Mouse (Mus musculus) myocyte (in vitro differentiated cells): ENCODE data around the gene Cpne9. TPM values are rescaled to one million over a fixed set of nuclear protein-coding genes. Genes with fewer than 3 reads are reported as not detected.

ENCODE experiments used
- H3K27me3 ChIP-seq: one replicate; pipeline ENCODE4 v1.6.1; 2011; ENCODE audit not compliant: control insufficient read depth, insufficient read depth, insufficient read length
- H3K36me3 ChIP-seq: one replicate; pipeline ENCODE4 v1.6.1; 2011; ENCODE audit not compliant: control insufficient read depth, insufficient read depth
- H3K4me2 ChIP-seq: one replicate; pipeline ENCODE4 v1.6.1; 2011; ENCODE audit warnings: low read depth, control low read depth
- H3K4me3 ChIP-seq: one replicate; pipeline ENCODE4 v1.5.1; 2011; ENCODE audit warnings: mild to moderate bottlenecking, control low read depth, moderate library complexity
- H3K79me2 ChIP-seq: one replicate; pipeline ENCODE4 v1.6.1; 2011; ENCODE audit not compliant: control insufficient read depth, insufficient read depth
- H3ac ChIP-seq: one replicate; pipeline ENCODE4 v1.6.1; 2011; ENCODE audit not compliant: control insufficient read depth, insufficient read length
- CEBPB ChIP-seq: IDR thresholded peaks from 2 replicates; pipeline ENCODE4 v1.6.1; 2011; ENCODE audit warnings: mild to moderate bottlenecking, moderate library complexity; ENCODE audit not compliant: poor library complexity, insufficient read depth, severe bottlenecking
- E2F4 ChIP-seq: IDR thresholded peaks from one replicate; pipeline ENCODE4 v1.6.1; 2011; ENCODE audit warnings: mild to moderate bottlenecking, control low read depth, moderate library complexity; ENCODE audit not compliant: insufficient read depth
- MAX ChIP-seq: IDR thresholded peaks from one replicate; pipeline ENCODE4 v1.6.1; 2011; ENCODE audit warnings: low read depth, mild to moderate bottlenecking, control low read depth
- MYOD1 ChIP-seq, 3 experiments: IDR thresholded peaks; one replicate each; pipeline ENCODE4 v1.6.1; 2011; ENCODE audit warnings: control low read depth in 2 of 3, low read depth in 2 of 3, mild to moderate bottlenecking in 2 of 3, moderate library complexity in 1 of 3; ENCODE audit not compliant: insufficient read length in 2 of 3, control insufficient read depth in 1 of 3
- MYOG ChIP-seq, 3 experiments: IDR thresholded peaks; one replicate each; pipeline ENCODE4 v1.6.1; 2011; ENCODE audit warnings: control low read depth in 2 of 3, low read depth in 2 of 3, mild to moderate bottlenecking in 2 of 3; ENCODE audit not compliant: insufficient read length in 2 of 3, control insufficient read depth in 1 of 3, insufficient read depth in 1 of 3
- POLR2A ChIP-seq: IDR thresholded peaks from one replicate; pipeline ENCODE4 v1.6.1; 2011; ENCODE audit warnings: low read depth, mild to moderate bottlenecking, control low read depth, moderate library complexity; ENCODE audit not compliant: insufficient read length
- POLR2AphosphoS2 ChIP-seq: IDR thresholded peaks from one replicate; pipeline ENCODE4 v1.6.1; 2011; ENCODE audit warnings: low read depth, control low read depth; ENCODE audit not compliant: insufficient read length
- REST ChIP-seq: IDR thresholded peaks from one replicate; pipeline ENCODE4 v1.6.1; 2011; ENCODE audit warnings: mild to moderate bottlenecking, control low read depth, moderate library complexity; ENCODE audit not compliant: insufficient read depth, insufficient read length
- SRF ChIP-seq: IDR thresholded peaks from one replicate; pipeline ENCODE4 v1.6.1; 2011; ENCODE audit warnings: low read depth; ENCODE audit not compliant: control insufficient read depth, insufficient read length
- TCF12 ChIP-seq: IDR thresholded peaks from one replicate; pipeline ENCODE4 v1.6.1; 2011; ENCODE audit warnings: mild to moderate bottlenecking, control low read depth; ENCODE audit not compliant: poor library complexity, insufficient read depth, severe bottlenecking
- TCF3 ChIP-seq: IDR thresholded peaks from one replicate; pipeline ENCODE4 v1.6.1; 2011; ENCODE audit warnings: low read depth, control low read depth; ENCODE audit not compliant: insufficient read length
- USF1 ChIP-seq: IDR thresholded peaks from one replicate; pipeline ENCODE4 v1.6.1; 2011; ENCODE audit warnings: low read depth, mild to moderate bottlenecking, control low read depth, moderate library complexity
- polyA plus RNA-seq: library from polyadenylated mRNA; unstranded; fragments of >200 nt; fragmentation: generic; extraction: Trizol; gene quantifications from one replicate; pipeline ENCODE4 v1.2.1, GENCODE M21; 2012; ENCODE audit warnings: missing spikeins

Gene Cpne9
- polyA plus RNA-seq, 1 experiment: 0.08 TPM

GRCm38 (mm10) chr6:113263531-113263930, 18.6 kb upstream of the Cpne9 start:
- Histone ChIP-seq H3K36me3 (peaks cover 19% of the 10 kb centered on the region), H3ac (no peak overlapping the region), H3K79me2 (no peaks in the 10 kb centered on the region), H3K4me3 (no peak overlapping the region), H3K27me3 (no peaks in the 10 kb centered on the region), H3K4me2 (no peak overlapping the region)
- TF ChIP-seq E2F4 (no peak), MAX (no peak), CEBPB (no peak), POLR2A (no peak), TCF12 (no peak), MYOG (IDR thresholded peaks at IDR 0.05; ENCODE audit: control insufficient read depth in 1 of 3, insufficient read depth in 1 of 3, insufficient read length in 2 of 3, low read depth in 2 of 3) (no peak), TCF3 (no peak), MYOD1 (IDR thresholded peaks at IDR 0.05; ENCODE audit: control insufficient read depth in 1 of 3, insufficient read length in 2 of 3, low read depth in 2 of 3) (no peak), USF1 (no peak), POLR2AphosphoS2 (no peak), REST (no peak), SRF (no peak)

GRCm38 (mm10) chr6:113264429-113264828, 17.7 kb upstream of the Cpne9 start:
- H3ac ChIP-seq: no peak overlapping the region
- peaks cover 19% of the 10 kb centered on the region for H3K36me3 ChIP-seq
- no peak for TF ChIP-seq SRF
- TF ChIP-seq MAX: no peak
- no peak for TF ChIP-seq TCF12
- no peak for TF ChIP-seq MYOG (IDR thresholded peaks at IDR 0.05; ENCODE audit: control insufficient read depth in 1 of 3, insufficient read depth in 1 of 3, insufficient read length in 2 of 3, low read depth in 2 of 3)
- TF ChIP-seq REST: no peak
- no peak for TF ChIP-seq POLR2A
- H3K27me3 ChIP-seq: no peaks in the 10 kb centered on the region
- H3K4me3 ChIP-seq: no peak overlapping the region
- H3K4me2 ChIP-seq: no peak overlapping the region
- H3K79me2 ChIP-seq: no peaks in the 10 kb centered on the region

GRCm38 (mm10) chr6:113266996-113267655, 15.0 kb upstream of the Cpne9 start:
- no peaks in the 10 kb centered on the region for H3K27me3 ChIP-seq
- no peaks in the 10 kb centered on the region for H3K79me2 ChIP-seq
- peaks cover 22% of the 10 kb centered on the region for H3K36me3 ChIP-seq
- TF ChIP-seq CEBPB (no peak), REST (no peak), USF1 (no peak), TCF12 (no peak), SRF (no peak), MYOG (IDR thresholded peaks at IDR 0.05; ENCODE audit: control insufficient read depth in 1 of 3, insufficient read depth in 1 of 3, insufficient read length in 2 of 3, low read depth in 2 of 3) (no peak), MAX (no peak), POLR2A (no peak), TCF3 (no peak), MYOD1 (IDR thresholded peaks at IDR 0.05; ENCODE audit: control insufficient read depth in 1 of 3, insufficient read length in 2 of 3, low read depth in 2 of 3) (no peak), POLR2AphosphoS2 (no peak), E2F4 (no peak)
- no peak overlapping the region for H3K4me2 ChIP-seq
- H3K4me3 ChIP-seq: no peak overlapping the region
- no peak overlapping the region for H3ac ChIP-seq

GRCm38 (mm10) chr6:113267988-113268387, 14.1 kb upstream of the Cpne9 start:
- Histone ChIP-seq H3K4me3 (no peak overlapping the region), H3ac (no peak overlapping the region), H3K36me3 (peaks cover 28% of the 10 kb centered on the region), H3K79me2 (no peaks in the 10 kb centered on the region), H3K4me2 (no peak overlapping the region), H3K27me3 (no peaks in the 10 kb centered on the region)
- TF ChIP-seq CEBPB (no peak), MYOD1 (IDR thresholded peaks at IDR 0.05; ENCODE audit: control insufficient read depth in 1 of 3, insufficient read length in 2 of 3, low read depth in 2 of 3) (no peak), E2F4 (no peak), USF1 (no peak), POLR2A (no peak), POLR2AphosphoS2 (no peak), SRF (no peak), TCF3 (no peak), MYOG (IDR thresholded peaks at IDR 0.05; ENCODE audit: control insufficient read depth in 1 of 3, insufficient read depth in 1 of 3, insufficient read length in 2 of 3, low read depth in 2 of 3) (no peak), REST (no peak), TCF12 (no peak), MAX (no peak)

- no peak for TF ChIP-seq CEBPB
- TF ChIP-seq TCF3: no peak
- no peak for TF ChIP-seq MAX
- no peak for TF ChIP-seq SRF
- no peak for TF ChIP-seq MYOD1 (IDR thresholded peaks at IDR 0.05; ENCODE audit: control insufficient read depth in 1 of 3, insufficient read length in 2 of 3, low read depth in 2 of 3)
- no peak for TF ChIP-seq TCF12
- no peak for TF ChIP-seq USF1
- TF ChIP-seq POLR2A: no peak
- no peak for TF ChIP-seq POLR2AphosphoS2
- TF ChIP-seq E2F4: no peak
- TF ChIP-seq MYOG (IDR thresholded peaks at IDR 0.05; ENCODE audit: control insufficient read depth in 1 of 3, insufficient read depth in 1 of 3, insufficient read length in 2 of 3, low read depth in 2 of 3): no peak
- no peak for TF ChIP-seq REST
- peaks cover 10% of the 10 kb centered on the region for H3K36me3 ChIP-seq
These were observed 9.7 kb upstream of the Cpne9 start for GRCm38 (mm10) chr6:113272365-113272764.

More at GRCm38 (mm10) chr6:113272365-113272764, 9.7 kb upstream of the Cpne9 start:
- H3K4me3 ChIP-seq: no peak overlapping the region
- H3K79me2 ChIP-seq: no peaks in the 10 kb centered on the region
- no peak overlapping the region for H3ac ChIP-seq
- no peaks in the 10 kb centered on the region for H3K27me3 ChIP-seq
- H3K4me2 ChIP-seq: no peak overlapping the region
